Mouse (Mus musculus): ENCODE measurements around the gene Lrp2bp.

DNA sequence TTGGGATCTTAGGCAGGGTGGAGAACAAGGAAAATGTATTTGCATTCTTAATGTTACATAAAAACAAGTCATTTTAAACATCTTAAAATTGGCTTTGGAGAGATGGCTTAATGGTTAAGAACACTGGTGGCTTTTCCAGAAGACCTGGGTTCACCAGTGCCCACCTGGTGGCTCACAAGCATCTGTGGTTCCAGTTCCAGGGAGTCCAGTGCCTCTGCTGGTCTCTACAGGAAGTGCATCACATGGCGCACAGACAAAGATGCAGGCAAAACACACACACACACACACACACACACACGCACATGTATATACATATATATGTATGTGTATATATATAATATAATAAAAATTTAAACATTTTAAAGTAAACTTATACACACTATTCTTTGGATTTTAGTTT, 5.0 kb upstream of the Lrp2bp start:
- TF ChIP-seq CTCF (IDR thresholded peaks at IDR 0.05; ENCODE audit: extremely low read depth, insufficient read depth, insufficient read length, insufficient replicate concordance) (0 out of 2 replicates have a peak, but pooled peaks have one; percentile 2), POLR2A (IDR thresholded peaks at IDR 0.05; ENCODE audit: low read depth, low read length) (no peak)

All from spleen, adult 2 months (tissue).